25 mouse cellular contexts compared by ENCODE assay signal in genomic region chr7:45915011-45915410, GRCm38 (mm10). TPM values are rescaled to one million over a fixed set of nuclear protein-coding genes. Genes with fewer than 3 reads are reported as not detected.
"Had no signal": no experiment of that assay in that cellular context is flagged by ENCODE, and none has a peak within 500 bp of the region (broad histone marks: within the 10 kb centered on the region; RNA-seq: fewer than 3 reads in every experiment).

No protein-coding gene starts in this region.

- ATAC-seq: liver, embryonic 12.5 days; midbrain, embryonic 13.5 days had no signal

- H3K27me3 ChIP-seq: limb, embryonic 15.5 days; liver, embryonic 12.5 days; liver, embryonic 15.5 days; lung, embryonic 15.5 days; megakaryocyte, embryonic 14.5 days; neural tube, embryonic 12.5 days; neural tube, embryonic 15.5 days had no signal

- DNase-seq: kidney, postnatal 25 days; layer of hippocampus, adult 9-11 months; lung, adult 18-20 months; lung, postnatal 10 days; lung, postnatal 36 days; right cerebral cortex, adult 18-20 months; right cerebral cortex, postnatal 14 days; right cerebral cortex, postnatal 4 days; thymus, adult 2 months; thymus, postnatal 14 days; thymus, postnatal 4 days had no signal

- H3K4me2 ChIP-seq: liver, embryonic 12.5 days; liver, embryonic 15.5 days; lung, embryonic 15.5 days; midbrain, embryonic 13.5 days; neural tube, embryonic 12.5 days; neural tube, embryonic 15.5 days had no signal

- H3K9me3 ChIP-seq: limb, embryonic 15.5 days; liver, embryonic 12.5 days; liver, embryonic 15.5 days; lung, embryonic 15.5 days; midbrain, embryonic 13.5 days; neural tube, embryonic 12.5 days; neural tube, embryonic 15.5 days had no signal

- H3K4me3 ChIP-seq: layer of hippocampus, adult 2 months; limb, embryonic 15.5 days; liver, embryonic 12.5 days; liver, embryonic 15.5 days; lung, embryonic 15.5 days; megakaryocyte, embryonic 14.5 days; midbrain, embryonic 10.5 days; midbrain, embryonic 13.5 days; neural tube, embryonic 12.5 days; neural tube, embryonic 15.5 days had no signal

- H3K9ac ChIP-seq: limb, embryonic 15.5 days; liver, embryonic 12.5 days; liver, embryonic 15.5 days; lung, embryonic 15.5 days; midbrain, embryonic 13.5 days; neural tube, embryonic 12.5 days; neural tube, embryonic 15.5 days had no signal

- H3K27ac ChIP-seq: kidney, postnatal 0 days; liver, embryonic 12.5 days; liver, embryonic 15.5 days; midbrain, embryonic 13.5 days; neural tube, embryonic 12.5 days had no signal

RNA-seq across cellular contexts. Expression of gene Syngr4, which starts 18.5 kb away (rescaled TPM):
- total RNA-seq: layer of hippocampus, adult 2 months; layer of hippocampus, postnatal 25 days; left cerebral cortex, adult 18-20 months; left cerebral cortex, postnatal 25 days had no signal
